Mouse (Mus musculus): Measurements from ENCODE around the gene Olfr601.

GRCm38 (mm10) chr7:103386077-103386476, 23.6 kb upstream of the Olfr601 start, which contains the start of gene Olfr603:
- TF ChIP-seq POLR2A (IDR thresholded peaks at IDR 0.05; ENCODE audit: borderline replicate concordance, extremely low read depth, insufficient read depth, insufficient read length, poor library complexity, severe bottlenecking) = no peak
- no peak for TF ChIP-seq CTCF (IDR thresholded peaks at IDR 0.05; ENCODE audit: borderline replicate concordance, extremely low read depth, insufficient read depth, insufficient read length)
